Mouse (Mus musculus): ENCODE data around the gene Skap1. TPM values are rescaled to one million over a fixed set of nuclear protein-coding genes. Genes with fewer than 3 reads are reported as not detected.

Gene Skap1
- total and polyA plus RNA-seq, 3 experiments, result 0.25 to 0.98 TPM; not detected in 1

DNA sequence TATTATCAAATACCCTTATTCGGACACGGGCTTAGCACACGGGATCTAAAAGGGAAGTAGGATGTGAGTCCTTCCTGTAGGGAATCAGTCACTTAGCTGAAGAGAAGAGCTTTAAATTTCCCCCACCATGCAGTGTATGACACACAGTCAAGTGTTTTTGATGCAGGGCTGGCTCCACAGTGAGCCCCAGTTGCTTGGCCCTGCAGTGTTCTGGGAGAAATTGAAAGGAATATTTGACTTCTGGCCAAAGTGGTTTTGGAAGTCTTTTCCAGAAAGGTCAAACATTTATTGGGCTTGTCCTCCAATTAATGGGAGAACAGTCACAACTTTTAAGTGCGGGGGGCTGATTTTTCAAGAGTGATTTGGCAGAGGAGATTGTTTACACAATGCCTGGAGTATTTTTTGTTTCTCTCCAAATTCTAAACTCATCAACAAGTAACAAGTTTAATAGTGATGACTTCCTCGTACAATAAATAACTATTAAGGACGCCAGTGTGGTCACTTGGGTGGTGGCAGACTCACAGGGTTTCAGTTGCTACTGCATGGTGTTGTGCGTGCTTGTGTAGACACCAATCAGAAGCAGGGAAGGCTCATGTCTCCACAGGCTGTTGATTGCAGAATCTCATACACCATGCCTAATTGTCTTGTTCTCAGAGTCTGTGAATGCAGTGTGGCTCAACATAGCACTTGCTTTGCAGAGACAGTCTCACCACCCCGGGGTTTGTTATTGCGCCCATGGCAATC is 86.7 kb downstream of the Skap1 start:
- intact Hi-C loops (cut with DNase I), result loop anchor here (5.0 kb wide), 3 partner anchors 249 to 311 kb away; partner anchors contain the start of gene Hoxb5
- H3K36me3 ChIP-seq (ENCODE audit: control insufficient read depth, insufficient read depth, low read length), result no peaks in the 10 kb centered on the region
- H3K4me3 ChIP-seq, result no peak overlapping the region
- no peak overlapping the region for H3K9ac ChIP-seq (ENCODE audit: low read depth, low read length)
- no peak overlapping the region for H3K27ac ChIP-seq
- no peaks in the 10 kb centered on the region for H3K4me1 ChIP-seq (ENCODE audit: control insufficient read depth, insufficient read depth, low read length)
- 72% methylated on average over 9 of the region's 9 CpGs for WGBS
- no peak for DNase-seq
- no peak for TF ChIP-seq CTCF (IDR thresholded peaks at IDR 0.05)
- TF ChIP-seq EP300 (IDR thresholded peaks at IDR 0.05; ENCODE audit: insufficient read depth, low read depth, low read length), result no peak
- TF ChIP-seq POLR2A (IDR thresholded peaks at IDR 0.05; ENCODE audit: insufficient read depth, low read depth, low read length), result no peak
- H3K79me2 ChIP-seq (replicated peaks; ENCODE audit: control insufficient read depth, insufficient read depth, low read length), result no peaks in the 10 kb centered on the region
- H3K27me3 ChIP-seq (ENCODE audit: control insufficient read depth, insufficient read depth, low read length), result no peaks in the 10 kb centered on the region

DNA sequence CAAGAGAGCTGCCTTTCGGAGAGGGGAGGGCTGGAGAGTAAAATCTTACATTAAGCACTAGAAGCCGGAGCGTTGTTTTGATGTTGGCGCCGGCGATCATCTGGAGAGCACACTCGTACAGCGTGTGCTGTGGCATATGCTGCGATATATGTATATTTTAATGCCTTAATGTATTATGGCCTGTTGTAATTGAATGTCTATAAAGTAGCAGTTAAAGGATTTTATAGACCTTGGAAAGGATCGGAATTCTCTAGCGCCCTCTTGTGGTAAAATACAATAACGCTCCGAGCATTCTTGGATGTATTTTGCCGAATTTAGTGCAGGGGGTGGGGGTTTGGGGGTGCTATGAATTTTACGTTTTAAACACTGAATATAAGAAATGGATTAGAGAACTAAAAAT is 88.7 kb downstream of the Skap1 start:
- H3K36me3 ChIP-seq (ENCODE audit: control insufficient read depth, insufficient read depth, low read length), result no peaks in the 10 kb centered on the region
- no peaks in the 10 kb centered on the region for H3K79me2 ChIP-seq (replicated peaks; ENCODE audit: control insufficient read depth, insufficient read depth, low read length)
- H3K27me3 ChIP-seq (ENCODE audit: control insufficient read depth, insufficient read depth, low read length), result no peaks in the 10 kb centered on the region
- WGBS, result 16% methylated on average over 15 of the region's 15 CpGs
- H3K4me1 ChIP-seq (ENCODE audit: control insufficient read depth, insufficient read depth, low read length), result no peaks in the 10 kb centered on the region
- intact Hi-C loops (cut with DNase I), result loop anchor here (2.0 to 5.0 kb wide), 5 partner anchors 70 to 309 kb away; partner anchors contain the start of gene Hoxb5
- no peak for DNase-seq
- TF ChIP-seq CTCF (IDR thresholded peaks at IDR 0.05) (peak; percentile 81), EP300 (IDR thresholded peaks at IDR 0.05; ENCODE audit: insufficient read depth, low read depth, low read length) (no peak)
- no peak overlapping the region for H3K4me3 ChIP-seq
- no peak overlapping the region for H3K27ac ChIP-seq
- no peak overlapping the region for H3K9ac ChIP-seq (ENCODE audit: low read depth, low read length)

DNA sequence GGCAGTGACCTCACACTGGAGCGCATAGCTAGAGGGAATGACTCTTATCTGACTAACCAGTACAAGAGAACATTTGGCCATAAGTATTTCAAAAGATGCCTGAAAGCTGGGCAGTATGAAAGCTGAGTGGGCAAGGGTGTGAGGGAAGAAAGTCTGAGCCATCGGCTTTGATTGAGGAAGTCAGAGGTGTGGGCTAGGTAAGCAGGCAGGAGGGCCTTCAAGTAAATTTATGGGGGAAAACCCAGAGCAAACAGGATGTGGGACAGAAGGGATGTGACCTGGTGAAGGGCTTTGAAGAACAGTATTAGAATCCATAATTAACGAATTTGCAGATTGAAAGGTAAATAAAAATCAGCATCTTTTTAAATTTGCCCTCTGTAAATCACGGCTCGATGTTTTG is 95.8 kb downstream of the Skap1 start:
- H3K4me3 ChIP-seq, result no peak overlapping the region
- intact Hi-C loops (cut with DNase I), result no loop called here
- DNase-seq, result no peak
- H3K27me3 ChIP-seq (ENCODE audit: control insufficient read depth, insufficient read depth, low read length), result no peaks in the 10 kb centered on the region
- H3K27ac ChIP-seq, result no peak overlapping the region
- no peaks in the 10 kb centered on the region for H3K4me1 ChIP-seq (ENCODE audit: control insufficient read depth, insufficient read depth, low read length)
- TF ChIP-seq POLR2A (IDR thresholded peaks at IDR 0.05; ENCODE audit: insufficient read depth, low read depth, low read length), result no peak
- TF ChIP-seq EP300 (IDR thresholded peaks at IDR 0.05; ENCODE audit: insufficient read depth, low read depth, low read length), result no peak
- TF ChIP-seq CTCF (IDR thresholded peaks at IDR 0.05), result no peak
- H3K36me3 ChIP-seq (ENCODE audit: control insufficient read depth, insufficient read depth, low read length), result no peaks in the 10 kb centered on the region
- no peaks in the 10 kb centered on the region for H3K79me2 ChIP-seq (replicated peaks; ENCODE audit: control insufficient read depth, insufficient read depth, low read length)
- WGBS, result 73% methylated on average over 5 of the region's 5 CpGs
- H3K9ac ChIP-seq (ENCODE audit: low read depth, low read length), result no peak overlapping the region

DNA sequence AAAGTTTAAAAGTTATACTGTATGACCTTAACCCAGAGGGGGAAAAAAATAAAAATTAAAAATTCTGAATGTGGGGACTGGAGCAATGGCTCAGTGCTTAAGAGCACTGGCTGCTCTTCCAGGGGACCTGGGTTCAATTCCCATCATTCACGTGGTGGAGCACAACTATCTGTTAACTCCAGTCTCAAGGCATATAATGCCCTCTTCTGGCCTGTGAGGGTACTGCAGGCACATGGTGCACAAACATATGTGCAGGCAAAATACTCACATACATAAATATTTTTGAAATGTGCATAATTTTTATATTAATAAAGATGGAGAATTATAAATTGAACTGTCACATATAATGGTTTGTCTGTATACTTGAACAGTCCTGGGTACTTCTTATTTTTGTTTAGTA is 99.7 kb downstream of the Skap1 start:
- Histone ChIP-seq H3K4me3 (no peak overlapping the region), H3K9ac (ENCODE audit: low read depth, low read length) (no peak overlapping the region), H3K79me2 (replicated peaks; ENCODE audit: control insufficient read depth, insufficient read depth, low read length) (no peaks in the 10 kb centered on the region), H3K36me3 (ENCODE audit: control insufficient read depth, insufficient read depth, low read length) (no peaks in the 10 kb centered on the region), H3K27ac (no peak overlapping the region), H3K27me3 (ENCODE audit: control insufficient read depth, insufficient read depth, low read length) (no peaks in the 10 kb centered on the region), H3K4me1 (ENCODE audit: control insufficient read depth, insufficient read depth, low read length) (no peaks in the 10 kb centered on the region)
- no peak for TF ChIP-seq POLR2A (IDR thresholded peaks at IDR 0.05; ENCODE audit: insufficient read depth, low read depth, low read length)
- TF ChIP-seq EP300 (IDR thresholded peaks at IDR 0.05; ENCODE audit: insufficient read depth, low read depth, low read length), result no peak
- peak; percentile 40 for TF ChIP-seq CTCF (IDR thresholded peaks at IDR 0.05)
- WGBS, result 65% methylated on average over 1 of the region's 1 CpGs
- DNase-seq, result no peak
- intact Hi-C loops (cut with DNase I), result no loop called here

DNA sequence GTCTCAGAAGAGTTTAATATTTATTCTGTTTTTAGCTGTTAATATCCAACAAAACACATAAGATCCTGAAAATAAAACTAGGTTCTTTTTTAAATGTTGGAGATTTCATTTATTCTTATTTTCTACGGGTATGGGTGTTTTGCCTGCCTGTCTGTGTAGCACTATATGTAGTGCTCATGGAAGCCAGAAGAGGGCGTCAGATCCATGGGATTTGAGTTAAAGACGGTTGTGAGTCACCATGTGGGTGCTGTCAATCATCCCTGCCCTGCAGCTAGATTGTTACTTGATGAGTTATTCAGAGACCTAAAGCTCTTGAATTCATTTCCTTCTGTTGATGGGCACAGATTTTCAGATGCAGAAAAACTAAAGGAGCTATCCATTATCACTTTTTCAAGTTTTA is 108.1 kb downstream of the Skap1 start:
- H3K4me3 ChIP-seq, result no peak overlapping the region
- no peaks in the 10 kb centered on the region for H3K79me2 ChIP-seq (replicated peaks; ENCODE audit: control insufficient read depth, insufficient read depth, low read length)
- no peak overlapping the region for H3K9ac ChIP-seq (ENCODE audit: low read depth, low read length)
- H3K4me1 ChIP-seq (ENCODE audit: control insufficient read depth, insufficient read depth, low read length), result no peaks in the 10 kb centered on the region
- WGBS, result 39% methylated on average over 3 of the region's 3 CpGs
- H3K27me3 ChIP-seq (ENCODE audit: control insufficient read depth, insufficient read depth, low read length), result peaks cover 3% of the 10 kb centered on the region; the same call in 1 of the 2 replicates
- TF ChIP-seq EP300 (IDR thresholded peaks at IDR 0.05; ENCODE audit: insufficient read depth, low read depth, low read length), result no peak
- TF ChIP-seq CTCF (IDR thresholded peaks at IDR 0.05), result peak; percentile 24
- TF ChIP-seq POLR2A (IDR thresholded peaks at IDR 0.05; ENCODE audit: insufficient read depth, low read depth, low read length), result no peak
- intact Hi-C loops (cut with DNase I), result no loop called here
- DNase-seq, result no peak
- no peak overlapping the region for H3K27ac ChIP-seq
- no peaks in the 10 kb centered on the region for H3K36me3 ChIP-seq (ENCODE audit: control insufficient read depth, insufficient read depth, low read length)
